Mouse (Mus musculus) intestine, embryonic 15.5 days (tissue): ENCODE measurements around the gene Nupl2. TPM values are rescaled to one million over a fixed set of nuclear protein-coding genes. Genes with fewer than 3 reads are reported as not detected.

ENCODE experiments used
- ATAC-seq: fragments of 200-750 bp; cut with Nextera tagmentation; 2 replicates; pipeline ENCODE4 v1.8.0; 2017; ENCODE audit warnings: moderate TSS enrichment, moderate library complexity
- H3K27ac ChIP-seq: fragments of 300-500 bp; sonication (generic); 2 replicates; pipeline ENCODE4 v1.5.1; 2015; ENCODE audit warnings: mild to moderate bottlenecking, inconsistent platforms
- H3K27me3 ChIP-seq: fragments of 300-500 bp; sonication (generic); replicated peaks from 2 replicates; pipeline ENCODE4 v1.6.1; 2015; ENCODE audit warnings: inconsistent platforms
- H3K36me3 ChIP-seq: fragments of 300-500 bp; sonication (generic); 2 replicates; pipeline ENCODE4 v1.6.1; 2015; ENCODE audit warnings: inconsistent platforms
- H3K4me1 ChIP-seq: fragments of 300-500 bp; sonication (generic); replicated peaks from 2 replicates; pipeline ENCODE4 v1.6.1; 2015; ENCODE audit warnings: inconsistent platforms
- H3K4me2 ChIP-seq: fragments of 300-500 bp; sonication (generic); replicated peaks from 2 replicates; pipeline ENCODE4 v1.6.1; 2015; ENCODE audit warnings: mild to moderate bottlenecking, inconsistent platforms
- H3K4me3 ChIP-seq: fragments of 300-500 bp; sonication (generic); replicated peaks from 2 replicates; pipeline ENCODE4 v1.5.1; 2015; ENCODE audit warnings: inconsistent platforms
- H3K9ac ChIP-seq: fragments of 300-500 bp; sonication (generic); 2 replicates; pipeline ENCODE4 v1.6.1; 2015; ENCODE audit warnings: inconsistent platforms
- H3K9me3 ChIP-seq: fragments of 300-500 bp; sonication (generic); 2 replicates; pipeline ENCODE4 v1.6.1; 2016; ENCODE audit warnings: inconsistent platforms
- WGBS: fragments of 180-500 bp; shearing (Covaris S2); methylation state at CpG from one replicate; pipeline ENCODE4 v1.1.7; 2015; 5-methylcytosine and 5-hydroxymethylcytosine counted together
- polyA plus RNA-seq: library from polyadenylated mRNA; unstranded; fragments of >200 nt; fragmentation: Nextera tagmentation; extraction: Ambion mirVana; gene quantifications from 2 replicates; pipeline ENCODE4 v1.2.1, GENCODE M21; 2015

Nupl2 gene
- polyA plus RNA-seq, 1 experiment from 2014 or later: 12.8 TPM

- no peaks in the 10 kb centered on the region for H3K9me3 ChIP-seq
- no peak overlapping the region for H3K4me2 ChIP-seq
- H3K9ac ChIP-seq: no peak overlapping the region
- no peak for ATAC-seq
- WGBS: 92% methylated on average over 16 of the region's 16 CpGs
- H3K36me3 ChIP-seq: peaks cover 21% of the 10 kb centered on the region
- no peaks in the 10 kb centered on the region for H3K4me1 ChIP-seq
- no peak overlapping the region for H3K4me3 ChIP-seq
- H3K27ac ChIP-seq: no peak overlapping the region
- no peaks in the 10 kb centered on the region for H3K27me3 ChIP-seq
Observed at GRCm38 (mm10) chr5:24181514-24182295, 16.9 kb downstream of the Nupl2 start.

- Histone ChIP-seq H3K4me3 (no peak overlapping the region), H3K9me3 (no peaks in the 10 kb centered on the region), H3K9ac (no peak overlapping the region), H3K27ac (no peak overlapping the region), H3K27me3 (no peaks in the 10 kb centered on the region), H3K4me1 (no peaks in the 10 kb centered on the region), H3K4me2 (no peak overlapping the region), H3K36me3 (peaks cover 24% of the 10 kb centered on the region)
- ATAC-seq: no peak
- 93% methylated on average over 9 of the region's 9 CpGs for WGBS
Observed at GRCm38 (mm10) chr5:24182296-24182734, 17.6 kb downstream of the Nupl2 start.

- no peaks in the 10 kb centered on the region for H3K27me3 ChIP-seq
- H3K9ac ChIP-seq: no peak overlapping the region
- H3K4me2 ChIP-seq: no peak overlapping the region
- H3K4me1 ChIP-seq: no peaks in the 10 kb centered on the region
- ATAC-seq: no peak
- no peak overlapping the region for H3K27ac ChIP-seq
- peaks cover 22% of the 10 kb centered on the region for H3K36me3 ChIP-seq
- no peak overlapping the region for H3K4me3 ChIP-seq
- H3K9me3 ChIP-seq: no peaks in the 10 kb centered on the region
- WGBS: 93% methylated on average over 6 of the region's 6 CpGs
Observed at GRCm38 (mm10) chr5:24183096-24183495, 18.3 kb downstream of the Nupl2 start.

GRCm38 (mm10) chr5:24184011-24184410, 19.2 kb downstream of the Nupl2 start:
- Histone ChIP-seq H3K36me3 (peaks cover 20% of the 10 kb centered on the region), H3K4me3 (no peak overlapping the region), H3K9me3 (no peaks in the 10 kb centered on the region), H3K4me1 (no peaks in the 10 kb centered on the region), H3K27ac (no peak overlapping the region), H3K27me3 (no peaks in the 10 kb centered on the region), H3K4me2 (no peak overlapping the region), H3K9ac (no peak overlapping the region)
- 92% methylated on average over 5 of the region's 5 CpGs for WGBS
- ATAC-seq: no peak

GRCm38 (mm10) chr5:24188476-24188875, 23.7 kb downstream of the Nupl2 start:
- H3K4me1 ChIP-seq: no peaks in the 10 kb centered on the region
- H3K27me3 ChIP-seq: no peaks in the 10 kb centered on the region
- peaks cover 6% of the 10 kb centered on the region; the same call in 1 of the 2 replicates for H3K36me3 ChIP-seq
- H3K9ac ChIP-seq: no peak overlapping the region
- no peaks in the 10 kb centered on the region for H3K9me3 ChIP-seq
- no peak overlapping the region for H3K4me2 ChIP-seq
- no peak for ATAC-seq
- 73% methylated on average over 4 of the region's 4 CpGs for WGBS
- H3K27ac ChIP-seq: no peak overlapping the region
- no peak overlapping the region for H3K4me3 ChIP-seq

- Histone ChIP-seq H3K27ac (no peak overlapping the region), H3K9ac (no peak overlapping the region), H3K4me3 (no peak overlapping the region), H3K9me3 (no peaks in the 10 kb centered on the region), H3K4me1 (no peaks in the 10 kb centered on the region), H3K36me3 (0 out of 2 replicates have a peak, but pooled peaks cover 1% of the 10 kb centered on the region), H3K4me2 (no peak overlapping the region), H3K27me3 (no peaks in the 10 kb centered on the region)
- 89% methylated on average over 2 of the region's 2 CpGs for WGBS
- ATAC-seq: no peak
Observed at GRCm38 (mm10) chr5:24191821-24192220, 27.1 kb downstream of the Nupl2 start.

GRCm38 (mm10) chr5:24201006-24201405, 36.2 kb downstream of the Nupl2 start:
- no peak overlapping the region for H3K27ac ChIP-seq
- no peak overlapping the region for H3K9ac ChIP-seq
- no peak for ATAC-seq
- 83% methylated on average over 4 of the region's 4 CpGs for WGBS
- H3K4me2 ChIP-seq: no peak overlapping the region
- H3K4me1 ChIP-seq: no peaks in the 10 kb centered on the region
- H3K27me3 ChIP-seq: no peaks in the 10 kb centered on the region
- no peaks in the 10 kb centered on the region for H3K9me3 ChIP-seq
- no peak overlapping the region for H3K4me3 ChIP-seq
- no peaks in the 10 kb centered on the region for H3K36me3 ChIP-seq

GRCm38 (mm10) chr5:24202492-24202891, 37.7 kb downstream of the Nupl2 start:
- Histone ChIP-seq H3K4me3 (no peak overlapping the region), H3K4me1 (no peaks in the 10 kb centered on the region), H3K27me3 (no peaks in the 10 kb centered on the region), H3K9ac (no peak overlapping the region), H3K36me3 (no peaks in the 10 kb centered on the region), H3K4me2 (no peak overlapping the region), H3K9me3 (no peaks in the 10 kb centered on the region), H3K27ac (no peak overlapping the region)
- no peak for ATAC-seq
- 80% methylated on average over 5 of the region's 5 CpGs for WGBS

GRCm38 (mm10) chr5:24203266-24203665, 38.5 kb downstream of the Nupl2 start:
- H3K4me2 ChIP-seq: no peak overlapping the region
- H3K9me3 ChIP-seq: no peaks in the 10 kb centered on the region
- 75% methylated on average over 5 of the region's 5 CpGs for WGBS

GRCm38 (mm10) chr5:24207965-24208364, 43.2 kb downstream of the Nupl2 start:
- 54% methylated on average over 10 of the region's 10 CpGs for WGBS
- Histone ChIP-seq H3K4me2 (no peak overlapping the region), H3K27me3 (no peaks in the 10 kb centered on the region), H3K4me1 (no peaks in the 10 kb centered on the region), H3K27ac (no peak overlapping the region), H3K4me3 (no peak overlapping the region), H3K9me3 (no peaks in the 10 kb centered on the region), H3K9ac (no peak overlapping the region), H3K36me3 (no peaks in the 10 kb centered on the region)
- ATAC-seq: no peak

More at GRCm38 (mm10) chr5:24203266-24203665, 38.5 kb downstream of the Nupl2 start:
- Histone ChIP-seq H3K9ac (no peak overlapping the region), H3K4me1 (no peaks in the 10 kb centered on the region), H3K27me3 (no peaks in the 10 kb centered on the region), H3K4me3 (no peak overlapping the region), H3K36me3 (no peaks in the 10 kb centered on the region), H3K27ac (no peak overlapping the region)
- ATAC-seq: no peak

GRCm38 (mm10) chr5:24208505-24208904, 43.7 kb downstream of the Nupl2 start:
- Histone ChIP-seq H3K27me3 (no peaks in the 10 kb centered on the region), H3K36me3 (no peaks in the 10 kb centered on the region), H3K4me2 (no peak overlapping the region), H3K9me3 (no peaks in the 10 kb centered on the region), H3K27ac (no peak overlapping the region), H3K4me3 (no peak overlapping the region), H3K9ac (no peak overlapping the region), H3K4me1 (no peaks in the 10 kb centered on the region)
- ATAC-seq: no peak
- WGBS: 80% methylated on average over 5 of the region's 5 CpGs

GRCm38 (mm10) chr5:24213861-24214546, 49.2 kb downstream of the Nupl2 start:
- ATAC-seq: no peak
- no peak overlapping the region for H3K4me2 ChIP-seq
- H3K4me3 ChIP-seq: no peak overlapping the region
- H3K27ac ChIP-seq: no peak overlapping the region
- H3K4me1 ChIP-seq: no peaks in the 10 kb centered on the region
- no peaks in the 10 kb centered on the region for H3K9me3 ChIP-seq
- no peaks in the 10 kb centered on the region for H3K36me3 ChIP-seq
- H3K27me3 ChIP-seq: no peaks in the 10 kb centered on the region
- no peak overlapping the region for H3K9ac ChIP-seq
- WGBS: 64% methylated on average over 3 of the region's 3 CpGs

GRCm38 (mm10) chr5:24214547-24214878, 49.8 kb downstream of the Nupl2 start:
- no peaks in the 10 kb centered on the region for H3K9me3 ChIP-seq
- no peak for ATAC-seq
- H3K36me3 ChIP-seq: no peaks in the 10 kb centered on the region
- H3K4me1 ChIP-seq: no peaks in the 10 kb centered on the region
- no peak overlapping the region for H3K27ac ChIP-seq
- H3K9ac ChIP-seq: no peak overlapping the region
- H3K4me3 ChIP-seq: no peak overlapping the region
- H3K4me2 ChIP-seq: no peak overlapping the region
- H3K27me3 ChIP-seq: no peaks in the 10 kb centered on the region
- 87% methylated on average over 1 of the region's 1 CpGs for WGBS
